Mouse (Mus musculus) ovary, postnatal 36 days (tissue): ENCODE measurements around the gene Tmem50b.

Source experiments
- DNase-seq: peaks from one replicate; pipeline ENCODE4 v3.0.0; 2022; ENCODE audit warnings: low spot score, mixed read lengths

Tmem50b gene

GRCm38 (mm10) chr16:91564580-91565291 lies 32.9 kb downstream of the Tmem50b start:
- DNase-seq = no peak

- DNase-seq = no peak
Measured at GRCm38 (mm10) chr16:91561541-91562457, 35.8 kb downstream of the Tmem50b start.

- DNase-seq = no peak
Measured at GRCm38 (mm10) chr16:91561099-91561498, 36.5 kb downstream of the Tmem50b start.

GRCm38 (mm10) chr16:91557693-91558092 lies 39.9 kb downstream of the Tmem50b start:
- DNase-seq = no peak

GRCm38 (mm10) chr16:91557214-91557613 lies 40.4 kb downstream of the Tmem50b start:
- no peak for DNase-seq

- no peak for DNase-seq
Measured at GRCm38 (mm10) chr16:91556659-91557058, 40.9 kb downstream of the Tmem50b start.

- DNase-seq = no peak
Measured at GRCm38 (mm10) chr16:91555017-91555605, 42.5 kb downstream of the Tmem50b start.

- DNase-seq = no peak
Measured at GRCm38 (mm10) chr16:91553625-91554024, 44.0 kb downstream of the Tmem50b start.

GRCm38 (mm10) chr16:91552072-91552471 lies 45.5 kb downstream of the Tmem50b start:
- DNase-seq = no peak

- no peak for DNase-seq
Measured at GRCm38 (mm10) chr16:91551081-91551524, 46.5 kb downstream of the Tmem50b start.

- DNase-seq = no peak
Measured at GRCm38 (mm10) chr16:91549616-91550015, 48.0 kb downstream of the Tmem50b start.

- no peak for DNase-seq
Measured at GRCm38 (mm10) chr16:91548996-91549395, 48.6 kb downstream of the Tmem50b start.

- no peak for DNase-seq
Measured at GRCm38 (mm10) chr16:91548586-91548985, 49.0 kb downstream of the Tmem50b start.

- no peak for DNase-seq
Measured at GRCm38 (mm10) chr16:91547974-91548373, 49.6 kb downstream of the Tmem50b start.

GRCm38 (mm10) chr16:91546836-91547741 lies 50.5 kb downstream of the Tmem50b start, which contains the start of gene Ifngr2:
Ifngr2 (plus strand) TSS chr16:91547072.
- DNase-seq = peak; percentile 79

GRCm38 (mm10) chr16:91546391-91546835 lies 51.2 kb downstream of the Tmem50b start:
- no peak for DNase-seq

- DNase-seq = no peak
Measured at GRCm38 (mm10) chr16:91545597-91546281, 51.9 kb downstream of the Tmem50b start.

GRCm38 (mm10) chr16:91543619-91544018 lies 54.0 kb downstream of the Tmem50b start:
- no peak for DNase-seq

- no peak for DNase-seq
Measured at GRCm38 (mm10) chr16:91541573-91542081, 56.0 kb downstream of the Tmem50b start.

GRCm38 (mm10) chr16:91538513-91538912 lies 59.1 kb downstream of the Tmem50b start:
- DNase-seq = no peak
